Mouse (Mus musculus): ENCODE results near the gene Cabcoco1.

- TF ChIP-seq CTCF (IDR thresholded peaks at IDR 0.05; ENCODE audit: extremely low read depth, insufficient read depth, low read length) (no peak), POLR2A (IDR thresholded peaks at IDR 0.05; ENCODE audit: extremely low read depth, insufficient read depth, low read length) (no peak)
Observed at GRCm38 (mm10) chr10:68541943-68542420, 286 bp upstream of the Cabcoco1 start.
